Mouse (Mus musculus) stomach, embryonic 14.5 days (tissue): Measurements from ENCODE around the gene Vwa7. TPM values are rescaled to one million over a fixed set of nuclear protein-coding genes. Genes with fewer than 3 reads are reported as not detected.

ENCODE experiments used
- ATAC-seq: fragments of 200-750 bp; cut with Nextera tagmentation; 2 replicates; pipeline ENCODE4 v1.8.0; 2017; ENCODE audit warnings: low read depth, moderate TSS enrichment; ENCODE audit not compliant: insufficient number of reproducible peaks, insufficient read depth, low FRiP score
- H3K27ac ChIP-seq: fragments of 300-500 bp; sonication (generic); 2 replicates; pipeline ENCODE4 v1.5.1; 2014; ENCODE audit warnings: mild to moderate bottlenecking, low read length, moderate library complexity, mixed read lengths
- H3K27me3 ChIP-seq: fragments of 300-500 bp; sonication (generic); 2 replicates; pipeline ENCODE4 v1.6.1; 2014; ENCODE audit warnings: low read length, control low read depth, mixed read lengths; ENCODE audit not compliant: control insufficient read depth, insufficient read depth
- H3K36me3 ChIP-seq: fragments of 300-500 bp; sonication (generic); 2 replicates; pipeline ENCODE4 v1.6.1; 2014; ENCODE audit warnings: mild to moderate bottlenecking, control low read depth, low read length, moderate library complexity, mixed read lengths; ENCODE audit not compliant: control insufficient read depth, insufficient read depth
- H3K4me1 ChIP-seq: fragments of 300-500 bp; sonication (generic); 2 replicates; pipeline ENCODE4 v1.6.1; 2014; ENCODE audit warnings: low read length, control low read depth, mixed read lengths; ENCODE audit not compliant: control insufficient read depth, insufficient read depth
- H3K4me2 ChIP-seq: fragments of 300-500 bp; sonication (generic); replicated peaks from 2 replicates; pipeline ENCODE4 v1.6.1; 2014; ENCODE audit warnings: low read depth, low read length, control low read depth
- H3K4me3 ChIP-seq: fragments of 300-500 bp; sonication (generic); 2 replicates; pipeline ENCODE4 v1.5.1; 2014; ENCODE audit warnings: low read depth, low read length, control low read depth
- H3K9ac ChIP-seq: fragments of 300-500 bp; sonication (generic); replicated peaks from 2 replicates; pipeline ENCODE4 v1.6.1; 2014; ENCODE audit warnings: low read depth, mild to moderate bottlenecking, control low read depth, low read length, moderate library complexity, mixed read lengths
- H3K9me3 ChIP-seq: fragments of 300-500 bp; sonication (generic); 2 replicates; pipeline ENCODE4 v1.6.1; 2016; ENCODE audit warnings: low read depth, low read length, control low read depth; ENCODE audit not compliant: control insufficient read depth
- WGBS: fragments of 180-500 bp; shearing (Covaris S2); extraction: QIAGEN DNeasy Blood & Tissue Kit; methylation state at CpG from one replicate; pipeline ENCODE4 v1.1.7; 2014; 5-methylcytosine and 5-hydroxymethylcytosine counted together
- polyA plus RNA-seq: library from polyadenylated mRNA; unstranded; fragments of >200 nt; fragmentation: Nextera tagmentation; extraction: Ambion mirVana; gene quantifications from 2 replicates; pipeline ENCODE4 v1.2.1, GENCODE M21; 2014

Vwa7 gene
- polyA plus RNA-seq, 1 experiment from 2014 or later = 0.22 TPM

DNA sequence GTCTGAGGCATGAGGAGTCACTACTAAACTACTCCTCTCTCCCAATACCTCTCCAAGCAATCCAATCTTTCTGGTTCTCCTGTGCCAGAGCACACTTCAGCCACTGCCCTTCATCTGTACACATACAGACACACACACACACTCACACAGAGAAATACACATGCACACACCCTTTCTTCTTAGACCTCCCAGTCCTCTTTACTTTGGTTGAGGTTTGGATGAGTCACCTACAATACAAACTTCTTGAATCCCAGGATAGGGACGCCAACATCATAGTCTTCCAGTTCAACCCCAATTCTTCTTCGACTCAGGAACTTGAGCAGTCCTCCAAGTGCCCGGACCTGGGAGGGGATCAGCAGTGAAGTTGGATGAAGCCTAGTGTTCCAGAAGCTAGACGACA, 27.4 kb downstream of the Vwa7 start:
- Histone ChIP-seq H3K27ac (peak overlapping the region; percentile 67; the same call in 1 of the 2 replicates), H3K27me3 (no peaks in the 10 kb centered on the region), H3K4me2 (no peak overlapping the region), H3K4me3 (no peak overlapping the region), H3K9me3 (no peaks in the 10 kb centered on the region), H3K4me1 (peaks cover 26% of the 10 kb centered on the region), H3K9ac (no peak overlapping the region), H3K36me3 (no peaks in the 10 kb centered on the region)
- no peak for ATAC-seq
- WGBS = 73% methylated on average over 4 of the region's 4 CpGs

GRCm38 (mm10) chr17:35044904-35045806, 28.8 kb downstream of the Vwa7 start:
- no peak overlapping the region for H3K9ac ChIP-seq
- H3K4me3 ChIP-seq = peak overlapping the region; percentile 61
- no peaks in the 10 kb centered on the region for H3K27me3 ChIP-seq
- H3K36me3 ChIP-seq = no peaks in the 10 kb centered on the region
- peak overlapping the region; percentile 98 for H3K4me2 ChIP-seq
- H3K9me3 ChIP-seq = no peaks in the 10 kb centered on the region
- no peak overlapping the region; the same call in 1 of the 2 replicates for H3K27ac ChIP-seq
- WGBS = 78% methylated on average over 7 of the region's 7 CpGs
- no peak for ATAC-seq
- H3K4me1 ChIP-seq = peaks cover 35% of the 10 kb centered on the region

- H3K27me3 ChIP-seq = no peaks in the 10 kb centered on the region
- peak overlapping the region; percentile 98 for H3K4me2 ChIP-seq
- no peaks in the 10 kb centered on the region for H3K36me3 ChIP-seq
- H3K4me3 ChIP-seq = peak overlapping the region; percentile 61
- H3K9ac ChIP-seq = peak overlapping the region; percentile 92
- WGBS = 4% methylated on average over 43 of the region's 48 CpGs
- no peaks in the 10 kb centered on the region for H3K9me3 ChIP-seq
- H3K4me1 ChIP-seq = peaks cover 35% of the 10 kb centered on the region
- ATAC-seq = no peak
- peak overlapping the region; percentile 100 for H3K27ac ChIP-seq
Observed at GRCm38 (mm10) chr17:35045807-35046680, 29.7 kb downstream of the Vwa7 start.

DNA sequence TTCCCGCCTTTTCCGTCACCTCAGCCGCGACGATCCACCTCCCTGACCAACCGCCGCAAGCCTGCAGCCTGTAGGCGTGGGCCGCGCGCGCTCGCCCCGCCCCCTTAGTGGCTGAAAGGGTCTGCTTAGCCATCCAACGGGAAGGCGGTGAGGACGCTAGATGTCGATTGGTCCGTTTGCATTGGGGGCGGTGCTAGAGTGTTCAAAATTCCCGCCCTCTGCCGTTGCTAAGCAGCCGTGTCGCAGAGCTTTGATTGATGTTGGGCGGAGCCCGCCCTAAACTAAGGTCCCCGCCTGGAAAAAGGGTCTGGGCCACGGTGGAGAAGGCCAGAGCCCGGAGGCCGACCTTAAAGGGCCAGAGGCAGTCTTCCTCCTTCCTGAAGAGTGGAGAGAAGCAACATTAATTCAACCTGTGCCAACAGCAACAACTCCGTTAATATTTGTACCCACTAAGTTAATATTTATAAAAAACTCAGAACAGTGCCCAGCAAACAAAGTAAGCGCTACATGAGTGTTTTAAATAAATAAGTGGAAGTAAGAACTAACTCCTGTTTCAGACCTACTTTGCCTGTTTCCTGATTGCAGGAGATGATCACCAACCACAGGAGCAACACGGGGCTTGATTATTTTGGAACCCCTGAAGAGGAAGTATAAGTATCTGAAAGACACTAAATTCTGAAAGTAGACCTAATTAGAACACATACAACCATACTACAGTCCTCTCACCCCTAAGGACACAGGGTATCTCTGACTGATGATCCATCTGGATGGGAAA, 30.5 kb downstream of the Vwa7 start, which contains the start of gene Msh5:
Msh5 (minus strand) TSS at position 65 of the 775 bp plus-strand sequence.
- peaks cover 36% of the 10 kb centered on the region for H3K4me1 ChIP-seq
- no peaks in the 10 kb centered on the region for H3K9me3 ChIP-seq
- peak within 1 kb of the TSS; percentile 100 for H3K27ac ChIP-seq
- 2% methylated on average over 33 of the region's 33 CpGs for WGBS
- H3K27me3 ChIP-seq = no peaks in the 10 kb centered on the region
- peak; percentile 91 for ATAC-seq
- no peaks in the 10 kb centered on the region for H3K36me3 ChIP-seq
- H3K4me3 ChIP-seq = peak within 1 kb of the TSS; percentile 61
- peak within 1 kb of the TSS; percentile 98 for H3K4me2 ChIP-seq
- H3K9ac ChIP-seq = peak within 1 kb of the TSS; percentile 92

DNA sequence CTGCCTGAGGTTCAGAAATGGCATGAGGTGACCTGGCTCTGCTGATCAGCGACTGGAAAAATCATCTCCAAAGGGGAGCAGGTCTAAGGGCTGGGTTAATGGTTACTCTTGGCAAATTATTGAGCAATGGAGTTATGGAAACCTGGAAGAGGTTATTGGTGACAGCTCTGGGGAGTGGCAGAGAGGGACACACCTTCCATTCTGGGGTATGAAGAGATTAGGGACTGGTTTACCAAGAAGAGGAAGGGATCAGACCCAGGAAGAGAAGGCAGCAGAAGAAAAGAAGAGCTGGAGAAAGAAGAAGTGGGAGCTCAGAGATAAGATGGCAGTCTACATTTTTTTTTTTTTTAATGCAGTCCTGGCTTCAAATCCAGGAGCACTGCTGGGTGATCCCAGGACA, 31.3 kb downstream of the Vwa7 start:
- peaks cover 6% of the 10 kb centered on the region for H3K36me3 ChIP-seq
- H3K9me3 ChIP-seq = no peaks in the 10 kb centered on the region
- H3K4me2 ChIP-seq = peak overlapping the region; percentile 28
- ATAC-seq = no peak
- no peak overlapping the region for H3K4me3 ChIP-seq
- H3K27me3 ChIP-seq = no peaks in the 10 kb centered on the region
- H3K9ac ChIP-seq = no peak overlapping the region
- 38% methylated on average over 1 of the region's 1 CpGs for WGBS
- peak overlapping the region; percentile 100 for H3K27ac ChIP-seq
- peaks cover 42% of the 10 kb centered on the region for H3K4me1 ChIP-seq

DNA sequence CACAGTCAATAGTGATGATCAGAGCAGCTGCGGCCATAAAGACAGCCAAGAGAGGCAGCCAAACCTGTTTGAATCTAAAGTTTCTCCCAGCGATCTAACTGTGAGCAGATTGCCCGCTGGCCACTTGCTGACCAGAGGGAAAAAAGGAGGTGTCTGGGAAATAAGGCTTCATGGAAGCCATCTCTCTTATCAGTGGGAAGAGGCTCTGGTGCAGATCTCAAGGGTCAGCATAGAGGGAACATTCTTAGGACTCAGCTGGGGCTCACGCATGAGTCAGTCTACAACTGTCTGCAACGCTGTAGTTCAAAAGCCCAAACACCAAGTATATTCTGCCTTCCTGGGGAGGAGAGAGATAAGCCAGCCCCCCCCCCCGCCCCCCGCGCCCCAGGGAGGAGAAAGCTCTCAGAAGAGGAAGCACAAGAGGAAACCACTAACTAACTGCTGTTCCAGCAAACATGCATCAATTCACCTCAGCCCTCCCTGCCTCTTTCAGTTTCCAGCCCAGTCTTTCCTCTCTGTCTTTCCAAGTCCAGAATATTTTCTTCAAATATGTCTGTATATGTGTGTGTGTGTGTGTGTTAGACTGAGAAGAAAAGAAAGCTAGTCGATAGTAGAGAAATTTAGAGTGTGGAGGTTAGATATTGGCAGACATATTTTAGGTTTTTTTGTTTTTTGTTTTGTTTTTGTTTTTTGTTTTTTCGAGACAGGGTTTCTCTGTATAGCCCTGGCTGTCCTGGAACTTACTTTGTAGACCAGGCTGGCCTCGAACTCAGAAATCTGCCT, 32.0 kb downstream of the Vwa7 start:
- Histone ChIP-seq H3K4me1 (peaks cover 46% of the 10 kb centered on the region), H3K9ac (no peak overlapping the region), H3K27ac (peak overlapping the region; percentile 100), H3K4me2 (peak overlapping the region; percentile 28), H3K27me3 (no peaks in the 10 kb centered on the region), H3K4me3 (no peak overlapping the region), H3K36me3 (peaks cover 12% of the 10 kb centered on the region), H3K9me3 (no peaks in the 10 kb centered on the region)
- no peak for ATAC-seq
- WGBS = 27% methylated on average over 11 of the region's 11 CpGs

DNA sequence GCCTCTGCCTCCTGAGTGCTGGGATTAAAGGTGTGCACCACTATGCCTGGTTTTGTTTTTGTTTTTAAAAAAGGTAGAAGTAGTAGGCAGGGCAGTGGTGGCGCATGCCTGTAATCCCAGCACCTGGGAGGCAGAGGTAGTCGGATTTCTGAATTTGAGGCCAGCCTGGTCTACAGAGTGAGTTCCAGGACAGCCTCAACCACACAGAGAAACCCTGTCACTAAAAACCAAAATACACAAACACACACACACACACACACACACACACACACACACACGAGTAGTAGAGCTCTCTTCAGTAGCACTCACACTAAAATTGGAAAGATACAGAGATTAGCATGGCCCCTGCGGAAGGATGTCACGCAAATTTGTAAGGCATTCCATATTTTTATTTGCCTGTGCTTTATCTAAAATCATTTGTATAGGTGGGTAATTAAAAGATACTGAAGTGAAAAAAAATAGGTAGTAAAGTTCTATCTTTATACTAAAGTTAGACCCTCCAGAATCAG, 32.6 kb downstream of the Vwa7 start:
- peaks cover 46% of the 10 kb centered on the region for H3K4me1 ChIP-seq

More for the DNA sequence above, 32.6 kb downstream of the Vwa7 start:
- Histone ChIP-seq H3K9ac (no peak overlapping the region), H3K27me3 (no peaks in the 10 kb centered on the region), H3K4me2 (peak overlapping the region; percentile 90), H3K9me3 (no peaks in the 10 kb centered on the region), H3K27ac (peak overlapping the region; percentile 100), H3K4me3 (peak overlapping the region; percentile 78; the same call in 1 of the 2 replicates), H3K36me3 (peaks cover 18% of the 10 kb centered on the region)
- ATAC-seq = no peak
- WGBS = 73% methylated on average over 5 of the region's 5 CpGs
